Mouse (Mus musculus): ENCODE measurements around the gene Pigb.

GRCm38 (mm10) chr9:72988706-72989105, 51.5 kb downstream of the Pigb start:
- TF ChIP-seq CTCF (IDR thresholded peaks at IDR 0.05; ENCODE audit: borderline replicate concordance, control insufficient read depth, extremely low read depth, insufficient read depth, low read length, poor library complexity) (no peak), POLR2A (IDR thresholded peaks at IDR 0.05; ENCODE audit: control insufficient read depth, extremely low read depth, insufficient read depth, low read length, poor library complexity) (no peak)

Data from thymus, adult 2 months (tissue).